Mouse (Mus musculus) testis, adult 2 months (tissue): Measurements from ENCODE around the gene Snx30.

ENCODE experiments used
- CTCF ChIP-seq: fragments of 200-500 bp; IDR thresholded peaks from 2 replicates; pipeline ENCODE4 v1.5.1; 2012; ENCODE audit warnings: low read depth, mild to moderate bottlenecking, inconsistent platforms, low read length, moderate library complexity; ENCODE audit not compliant: control insufficient read depth, insufficient read depth, insufficient replicate concordance
- POLR2A ChIP-seq: fragments of 200-500 bp; IDR thresholded peaks from 2 replicates; pipeline ENCODE4 v1.6.1; 2012; ENCODE audit warnings: low read depth, mild to moderate bottlenecking, inconsistent platforms, low read length, moderate library complexity; ENCODE audit not compliant: control insufficient read depth

DNA sequence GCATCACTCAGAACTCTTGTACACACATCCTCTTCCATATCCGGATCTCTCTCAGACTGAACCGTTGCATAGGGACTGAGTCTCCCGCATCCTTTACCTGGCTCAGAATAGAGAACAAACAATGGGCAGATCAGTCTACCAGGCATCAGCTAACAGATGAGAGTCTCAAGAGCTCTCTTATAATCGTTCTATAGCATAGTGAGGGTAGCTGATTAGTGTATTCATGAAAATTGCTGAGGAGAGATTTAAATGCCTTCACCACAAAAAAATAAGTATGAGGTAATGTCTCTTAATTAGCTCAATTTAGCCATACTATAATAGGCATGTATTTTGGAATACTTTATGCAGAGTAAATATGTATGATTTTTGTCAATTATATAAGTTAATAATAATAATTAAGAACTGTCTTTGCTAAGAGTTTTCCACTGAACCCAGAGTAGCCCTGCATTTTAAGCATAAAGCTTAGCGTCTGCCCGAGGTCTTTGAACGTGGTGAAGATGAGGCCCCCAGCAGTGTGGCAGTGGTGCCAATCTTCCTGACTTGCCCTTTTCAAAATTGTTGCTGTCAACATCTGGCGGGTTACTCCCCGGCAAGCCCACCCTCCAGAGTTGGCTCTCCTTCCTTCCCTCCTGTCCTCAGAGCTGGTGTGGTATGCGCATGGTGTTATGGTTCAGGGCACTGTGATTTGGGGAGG lies 86.2 kb downstream of the Snx30 start:
- no peak for TF ChIP-seq POLR2A
- TF ChIP-seq CTCF: no peak
